Mouse (Mus musculus): ENCODE data around the gene Hoxa6. TPM values are rescaled to one million over a fixed set of nuclear protein-coding genes. Genes with fewer than 3 reads are reported as not detected.

The Hoxa6 gene
- polyA plus RNA-seq, 1 experiment: not detected

DNA sequence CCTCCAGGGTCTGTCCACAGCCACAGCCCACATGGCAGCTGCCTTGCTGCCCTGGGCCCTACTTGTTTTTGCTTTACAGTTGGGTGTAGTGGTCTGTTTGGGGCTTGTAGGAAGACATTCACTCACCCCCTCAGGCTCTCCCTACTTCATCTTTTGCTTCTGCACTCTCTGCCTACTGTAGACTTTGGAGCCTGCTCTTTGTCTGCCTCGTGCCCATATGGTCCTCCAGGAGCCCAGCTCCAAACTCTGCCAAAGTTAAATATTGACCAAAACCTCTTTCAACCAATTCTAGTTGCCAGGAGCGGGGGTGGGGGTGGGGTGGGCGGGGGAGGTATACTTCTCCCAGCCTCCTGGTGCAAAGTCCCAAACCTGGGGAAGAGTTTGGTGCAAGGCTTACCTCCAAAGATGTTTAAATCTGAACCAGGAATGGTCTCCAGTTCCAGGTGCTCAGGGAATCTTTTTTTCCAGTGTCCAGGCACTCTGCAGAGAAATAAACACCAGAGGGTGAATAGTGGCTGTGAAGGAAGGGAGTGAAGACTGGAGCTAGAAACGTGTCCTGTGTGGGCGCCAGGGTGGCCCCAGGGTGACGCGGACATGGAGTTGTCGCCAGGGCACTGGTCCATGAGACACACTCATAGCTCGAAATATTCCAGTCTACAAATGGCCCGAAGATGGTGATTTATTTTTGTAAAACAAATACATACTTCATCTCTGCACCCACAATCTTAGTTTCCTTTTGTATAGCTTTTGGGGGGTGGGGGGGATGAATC is 25.0 kb downstream of the Hoxa6 start:
- no peak overlapping the region for H3K27ac ChIP-seq (ENCODE audit: insufficient read depth, low read length)
- DNase-seq (ENCODE audit: low read depth in 1 of 2, low spot score in 2 of 2): no peak
- H3K4me1 ChIP-seq (ENCODE audit: control insufficient read depth, insufficient read depth, insufficient read length): no peaks in the 10 kb centered on the region
- no peaks in the 10 kb centered on the region for H3K36me3 ChIP-seq (ENCODE audit: control insufficient read depth, insufficient read depth, low read length)
- no peaks in the 10 kb centered on the region for H3K27me3 ChIP-seq (ENCODE audit: control insufficient read depth, insufficient read depth, low read length)
- no peak overlapping the region for H3K4me3 ChIP-seq (ENCODE audit: extremely low read depth, insufficient read depth, insufficient read length)
- TF ChIP-seq CTCF (IDR thresholded peaks at IDR 0.05; ENCODE audit: extremely low read depth, insufficient read depth, insufficient read length, insufficient replicate concordance) (no peak), POLR2A (IDR thresholded peaks at IDR 0.05; ENCODE audit: low read depth, low read length) (no peak)
- 86% methylated on average over 10 of the region's 10 CpGs for WGBS

DNA sequence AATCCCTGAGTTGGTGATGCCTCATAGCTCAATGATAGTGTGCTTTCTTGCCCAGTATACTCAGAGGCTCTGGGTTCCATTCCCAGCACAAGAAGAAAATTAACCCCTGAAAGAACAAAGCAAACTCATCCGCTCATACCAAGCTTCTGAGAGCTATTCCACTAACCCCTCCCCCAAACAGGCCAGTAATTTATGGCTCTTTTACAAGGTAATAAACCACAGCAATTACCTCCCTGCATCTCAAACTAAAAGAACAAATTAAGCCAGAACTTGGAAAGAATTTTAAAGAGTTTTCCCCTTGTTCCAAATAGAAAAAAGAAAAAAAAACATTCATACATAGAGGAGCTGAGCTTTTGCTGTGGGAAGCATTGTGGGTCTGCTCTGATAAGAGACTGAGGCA is 25.7 kb downstream of the Hoxa6 start:
- no peaks in the 10 kb centered on the region for H3K36me3 ChIP-seq (ENCODE audit: control insufficient read depth, insufficient read depth, low read length)
- H3K4me1 ChIP-seq (ENCODE audit: control insufficient read depth, insufficient read depth, insufficient read length): no peaks in the 10 kb centered on the region
- H3K27me3 ChIP-seq (ENCODE audit: control insufficient read depth, insufficient read depth, low read length): no peaks in the 10 kb centered on the region
- H3K4me3 ChIP-seq (ENCODE audit: extremely low read depth, insufficient read depth, insufficient read length): no peak overlapping the region
- TF ChIP-seq POLR2A (IDR thresholded peaks at IDR 0.05; ENCODE audit: low read depth, low read length) (no peak), CTCF (IDR thresholded peaks at IDR 0.05; ENCODE audit: extremely low read depth, insufficient read depth, insufficient read length, insufficient replicate concordance) (no peak)
- WGBS: 80% methylated on average over 1 of the region's 1 CpGs
- H3K27ac ChIP-seq (ENCODE audit: insufficient read depth, low read length): no peak overlapping the region
- no peak for DNase-seq (ENCODE audit: low read depth in 1 of 2, low spot score in 2 of 2)

DNA sequence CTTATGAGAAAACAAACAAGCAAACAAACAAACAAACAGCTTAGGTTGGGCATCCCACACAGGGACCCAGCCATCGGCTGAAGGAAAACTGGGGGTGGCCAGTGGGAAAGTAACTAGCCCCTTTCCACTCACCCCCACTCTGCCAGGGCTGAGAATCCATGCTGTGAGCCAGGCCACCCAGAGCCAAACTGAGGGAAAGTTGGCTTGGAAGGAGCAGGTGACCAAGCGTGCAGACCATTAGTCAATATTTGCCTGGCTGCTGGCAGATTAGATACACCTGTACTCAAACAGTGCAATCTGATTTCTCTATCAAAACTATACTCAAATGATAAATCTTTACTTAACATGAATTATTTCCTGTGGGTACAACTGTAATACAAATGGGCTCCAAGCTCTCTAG is 26.5 kb downstream of the Hoxa6 start:
- Histone ChIP-seq H3K36me3 (ENCODE audit: control insufficient read depth, insufficient read depth, low read length) (no peaks in the 10 kb centered on the region), H3K27ac (ENCODE audit: insufficient read depth, low read length) (no peak overlapping the region), H3K4me3 (ENCODE audit: extremely low read depth, insufficient read depth, insufficient read length) (no peak overlapping the region), H3K27me3 (ENCODE audit: control insufficient read depth, insufficient read depth, low read length) (no peaks in the 10 kb centered on the region), H3K4me1 (ENCODE audit: control insufficient read depth, insufficient read depth, insufficient read length) (no peaks in the 10 kb centered on the region)
- 93% methylated on average over 2 of the region's 2 CpGs for WGBS
- TF ChIP-seq POLR2A (IDR thresholded peaks at IDR 0.05; ENCODE audit: low read depth, low read length) (no peak), CTCF (IDR thresholded peaks at IDR 0.05; ENCODE audit: extremely low read depth, insufficient read depth, insufficient read length, insufficient replicate concordance) (no peak)
- DNase-seq (ENCODE audit: low read depth in 1 of 2, low spot score in 2 of 2): no peak

DNA sequence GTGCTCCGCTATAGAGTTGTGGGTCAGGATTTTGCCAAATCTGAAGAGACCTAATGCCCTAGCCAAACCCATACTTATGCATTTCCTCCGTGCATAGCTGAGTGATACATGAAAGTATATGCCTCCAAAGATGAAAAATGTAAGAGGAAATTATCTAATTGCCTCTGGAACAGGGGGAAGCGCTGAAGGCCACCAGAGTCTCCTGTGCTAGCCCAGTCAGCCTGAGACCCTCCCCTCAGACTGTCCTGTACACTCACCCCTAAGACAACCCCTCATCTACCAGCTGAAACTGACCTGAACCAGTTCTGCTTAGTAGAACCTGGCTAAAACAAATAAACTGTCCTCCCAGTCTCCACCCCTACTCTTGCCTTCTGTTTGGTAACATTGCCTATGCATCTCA is 27.8 kb downstream of the Hoxa6 start:
- Histone ChIP-seq H3K27ac (ENCODE audit: insufficient read depth, low read length) (no peak overlapping the region), H3K4me1 (ENCODE audit: control insufficient read depth, insufficient read depth, insufficient read length) (no peaks in the 10 kb centered on the region), H3K36me3 (ENCODE audit: control insufficient read depth, insufficient read depth, low read length) (no peaks in the 10 kb centered on the region), H3K4me3 (ENCODE audit: extremely low read depth, insufficient read depth, insufficient read length) (no peak overlapping the region), H3K27me3 (ENCODE audit: control insufficient read depth, insufficient read depth, low read length) (no peaks in the 10 kb centered on the region; the same call in 1 of the 2 replicates)
- no peak for DNase-seq (ENCODE audit: low read depth in 1 of 2, low spot score in 2 of 2)
- WGBS: 81% methylated on average over 3 of the region's 3 CpGs
- TF ChIP-seq POLR2A (IDR thresholded peaks at IDR 0.05; ENCODE audit: low read depth, low read length) (no peak), CTCF (IDR thresholded peaks at IDR 0.05; ENCODE audit: extremely low read depth, insufficient read depth, insufficient read length, insufficient replicate concordance) (no peak)

- Histone ChIP-seq H3K27me3 (ENCODE audit: control insufficient read depth, insufficient read depth, low read length) (peaks cover 2% of the 10 kb centered on the region; the same call in 1 of the 2 replicates), H3K36me3 (ENCODE audit: control insufficient read depth, insufficient read depth, low read length) (no peaks in the 10 kb centered on the region), H3K27ac (ENCODE audit: insufficient read depth, low read length) (no peak overlapping the region), H3K4me1 (ENCODE audit: control insufficient read depth, insufficient read depth, insufficient read length) (no peaks in the 10 kb centered on the region), H3K4me3 (ENCODE audit: extremely low read depth, insufficient read depth, insufficient read length) (no peak overlapping the region)
- 87% methylated on average over 11 of the region's 11 CpGs for WGBS
- no peak for DNase-seq (ENCODE audit: low read depth in 1 of 2, low spot score in 2 of 2)
- TF ChIP-seq POLR2A (IDR thresholded peaks at IDR 0.05; ENCODE audit: low read depth, low read length) (no peak), CTCF (IDR thresholded peaks at IDR 0.05; ENCODE audit: extremely low read depth, insufficient read depth, insufficient read length, insufficient replicate concordance) (no peak)
These were observed 28.3 kb downstream of the Hoxa6 start for GRCm38 (mm10) chr6:52180213-52180710.

DNA sequence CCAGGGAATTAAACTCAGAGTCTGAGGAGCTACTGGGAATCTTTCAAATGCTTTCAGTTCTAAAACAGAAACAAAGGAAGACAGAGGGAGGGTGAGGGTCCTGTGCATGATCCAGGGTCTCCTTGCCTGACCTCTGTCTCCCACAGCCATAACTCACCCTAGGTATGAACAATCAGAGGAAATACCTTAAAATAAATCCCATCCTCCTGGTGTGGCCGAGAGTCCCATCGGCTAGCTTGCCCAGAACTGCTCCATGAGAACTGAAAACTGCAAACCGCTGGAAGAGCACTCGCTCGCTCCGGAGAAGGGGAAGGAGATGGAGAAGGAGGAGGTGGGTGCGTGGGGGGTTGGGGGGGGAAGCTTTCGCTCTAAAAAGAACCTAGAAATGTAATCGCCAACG is 28.8 kb downstream of the Hoxa6 start:
- peaks cover 2% of the 10 kb centered on the region; the same call in 1 of the 2 replicates for H3K27me3 ChIP-seq (ENCODE audit: control insufficient read depth, insufficient read depth, low read length)
- H3K27ac ChIP-seq (ENCODE audit: insufficient read depth, low read length): no peak overlapping the region
- H3K4me3 ChIP-seq (ENCODE audit: extremely low read depth, insufficient read depth, insufficient read length): no peak overlapping the region
- TF ChIP-seq CTCF (IDR thresholded peaks at IDR 0.05; ENCODE audit: extremely low read depth, insufficient read depth, insufficient read length, insufficient replicate concordance) (no peak), POLR2A (IDR thresholded peaks at IDR 0.05; ENCODE audit: low read depth, low read length) (no peak)
- 81% methylated on average over 10 of the region's 10 CpGs for WGBS
- H3K36me3 ChIP-seq (ENCODE audit: control insufficient read depth, insufficient read depth, low read length): no peaks in the 10 kb centered on the region
- DNase-seq (ENCODE audit: low read depth in 1 of 2, low spot score in 2 of 2): no peak
- H3K4me1 ChIP-seq (ENCODE audit: control insufficient read depth, insufficient read depth, insufficient read length): no peaks in the 10 kb centered on the region

All from spleen, adult 2 months (tissue).